ENCODE assay signal across 10 mouse cellular contexts in genomic region chr17:12782861-12783847, GRCm38 (mm10). TPM values are rescaled to one million over a fixed set of nuclear protein-coding genes. Genes with fewer than 3 reads are reported as not detected.
A peak's percentile ranks its signal among the peaks of the same experiment; 100 is the strongest.
DNase-seq lines count a peak whose midpoint lies in the region; ATAC-seq and TF ChIP-seq lines count a peak whose summit lies in the region.
"Had no signal": no experiment of that assay in that cellular context is flagged by ENCODE, and none has a peak within 500 bp of the region (broad histone marks: within the 10 kb centered on the region; RNA-seq: fewer than 3 reads in every experiment).

No protein-coding gene starts in this region.

- H3K4me1 ChIP-seq in heart, postnatal 0 days (ENCODE audit: control insufficient read depth, insufficient read depth) = peaks cover 59% of the 10 kb centered on the region

- no peak for TF ChIP-seq CTCF in heart, postnatal 0 days (IDR thresholded peaks at IDR 0.05; ENCODE audit: low read depth)

- ATAC-seq in heart, postnatal 0 days (ENCODE audit: insufficient read depth, low read depth) = no peak
- ATAC-seq in monocyte, adult 5-6 weeks (replicated peaks; ENCODE audit: insufficient number of reproducible peaks, low FRiP score, low TSS enrichment, poor library complexity, severe bottlenecking) = peak; percentile 94
- no peak for ATAC-seq in erythroblast, adult 5-6 weeks (replicated peaks; ENCODE audit: low FRiP score, poor library complexity, severe bottlenecking)
- ATAC-seq: Patski had no signal

- H3K27me3 ChIP-seq in heart, postnatal 0 days (ENCODE audit: control insufficient read depth, insufficient read depth, low read length) = no peaks in the 10 kb centered on the region
- H3K27me3 ChIP-seq: midbrain, embryonic 12.5 days; Patski had no signal

- H3K36me3 ChIP-seq in heart, postnatal 0 days (replicated peaks; ENCODE audit: control insufficient read depth, insufficient read depth, low read length) = peaks cover 17% of the 10 kb centered on the region
- H3K36me3 ChIP-seq: midbrain, embryonic 12.5 days had no signal

- no peak for TF ChIP-seq EP300 in heart, postnatal 0 days (IDR thresholded peaks at IDR 0.05; ENCODE audit: low read depth)

- no peaks in the 10 kb centered on the region for H3K9me3 ChIP-seq in heart, postnatal 0 days (replicated peaks; ENCODE audit: control insufficient read depth, low read length)
- H3K9me3 ChIP-seq: midbrain, embryonic 12.5 days had no signal

- DNase-seq in heart, adult 18-20 months = peak; percentile 40 to 49
- DNase-seq in heart, postnatal 25 days (ENCODE audit: low spot score) = no peak
- peak; percentile 39 to 46 for DNase-seq in CD8-positive naive resting alpha-beta T cell, adult 2 months (ENCODE audit: low read depth in 2 of 2, low spot score in 2 of 2)
- peak; percentile 31 for DNase-seq in heart, postnatal 0 days (ENCODE audit: low spot score)
- DNase-seq in testis, postnatal 14 days (ENCODE audit: low spot score) = no peak
- DNase-seq in left cerebral cortex, adult 9 months (ENCODE audit: low spot score in 2 of 2) = no peak

- H3K27ac ChIP-seq in heart, postnatal 0 days (ENCODE audit: low read depth) = peak overlapping the region; percentile 59
- H3K27ac ChIP-seq: midbrain, embryonic 12.5 days had no signal

- 37% methylated on average over 11 of the region's 11 CpGs for WGBS in heart, postnatal 0 days

- H3K4me3 ChIP-seq in heart, postnatal 0 days (ENCODE audit: low read depth, low read length) = no peak overlapping the region
- H3K4me3 ChIP-seq: midbrain, embryonic 12.5 days had no signal

- H3K4me2 ChIP-seq in heart, postnatal 0 days (ENCODE audit: low read depth, low read length) = no peak overlapping the region; the same call in 1 of the 2 replicates
- H3K4me2 ChIP-seq: midbrain, embryonic 12.5 days had no signal

- intact Hi-C loops in heart, postnatal 25 days (cut with DNase I) = no loop called here

- no peak overlapping the region for H3K9ac ChIP-seq in heart, postnatal 0 days (replicated peaks; ENCODE audit: low read depth, low read length)
- H3K9ac ChIP-seq: midbrain, embryonic 12.5 days had no signal

RNA-seq across cellular contexts. Expression of gene Igf2r, which starts 13.7 kb away (rescaled TPM):
- 100 to 1,000 TPM; 111 to 115 TPM for total RNA-seq in heart, adult 18-20 months (2021)
- total RNA-seq in heart, postnatal 25 days (2021) = 100 to 1,000 TPM in 1 of 2 experiments, 10 to 100 TPM in 1; 99.0 to 108 TPM
- total RNA-seq in heart, postnatal 0 days (2014; rRNA removed; ENCODE audit: low replicate concordance) = 424 and 484 TPM in 2 replicates
- polyA plus RNA-seq in heart, postnatal 0 days (2015; fragmentation: Nextera tagmentation; extraction: Ambion mirVana) = 52.2 and 59.9 TPM in 2 replicates
- 19.7 to 53.8 TPM (median 24.1 TPM) in 3 replicates for total RNA-seq in monocyte, adult 5-6 weeks (2017)
- 0.96 and 3.3 TPM in 2 replicates for total RNA-seq in erythroblast, adult 5-6 weeks (2015; ENCODE audit: low replicate concordance)
- total RNA-seq in erythroblast, adult 5-6 weeks (2017; ENCODE audit: low replicate concordance) = 4.9 TPM in 2 replicates

Comparison
In these comparisons a context has a peak if more than half of its experiments do, and no peak if none do; other contexts are left out.
1. DNase-seq: peak in heart, adult 18-20 months (2 of 2), CD8-positive naive resting alpha-beta T cell, adult 2 months (2 of 2) and heart, postnatal 0 days (single experiment); none in heart, postnatal 25 days (single experiment), testis, postnatal 14 days (single experiment) and left cerebral cortex, adult 9 months (0 of 2).